Mouse (Mus musculus): ENCODE results near the gene Eif3a. TPM values are rescaled to one million over a fixed set of nuclear protein-coding genes. Genes with fewer than 3 reads are reported as not detected.

The Eif3a gene
- 100 to 1,000 TPM; 205 to 219 TPM for total RNA-seq (2023)

GRCm38 (mm10) chr19:60790551-60791161 lies at the start of gene Eif3a:
Gene Eif3a (minus strand): TSS chr19:60790658.

GRCm38 (mm10) chr19:60811098-60812035 lies 20.9 kb upstream of the Eif3a start, which contains the start of gene Fam45a:
Gene Fam45a (plus strand): TSS chr19:60811585.

GRCm38 (mm10) chr19:60755438-60756191 lies 34.8 kb downstream of the Eif3a start, which contains the start of gene Nanos1:
Gene Nanos1 (plus strand): TSS chr19:60755987.

Other genes starting within 250 kb of the Eif3a start
- gene Cacul1, start 209.6 kb downstream of the Eif3a start, total RNA-seq (2023), result 10 to 100 TPM; 61.8 to 72.8 TPM
- 1 to 10 TPM; 5.0 to 5.1 TPM for gene Nanos1, start 34.7 kb downstream of the Eif3a start, total RNA-seq (2023)
- gene Fam45a, start 20.9 kb upstream of the Eif3a start, total RNA-seq (2023), result 10 to 100 TPM; 30.6 to 36.1 TPM
- gene Sfxn4, start 70.8 kb upstream of the Eif3a start, total RNA-seq (2023), result 1 to 10 TPM; 3.4 to 4.4 TPM
- 10 to 100 TPM; 47.1 to 60.6 TPM for gene Prdx3, start 83.9 kb upstream of the Eif3a start, total RNA-seq (2023)
- 1 to 10 TPM; 3.2 to 7.8 TPM for gene Grk5, start 99.1 kb upstream of the Eif3a start, total RNA-seq (2023)